Mouse (Mus musculus) embryonic fibroblast, embryonic 13.5 days (primary cell): ENCODE results near the gene Baz2b.

ENCODE experiments used
- CTCF ChIP-seq: IDR thresholded peaks from 2 replicates; pipeline ENCODE4 v1.5.1; 2011; ENCODE audit warnings: mild to moderate bottlenecking, control low read depth, low read length, moderate library complexity, borderline replicate concordance; ENCODE audit not compliant: insufficient read depth
- POLR2A ChIP-seq: IDR thresholded peaks from 2 replicates; pipeline ENCODE4 v1.6.1; 2011; ENCODE audit warnings: low read depth, mild to moderate bottlenecking, control low read depth, low read length, moderate library complexity

DNA sequence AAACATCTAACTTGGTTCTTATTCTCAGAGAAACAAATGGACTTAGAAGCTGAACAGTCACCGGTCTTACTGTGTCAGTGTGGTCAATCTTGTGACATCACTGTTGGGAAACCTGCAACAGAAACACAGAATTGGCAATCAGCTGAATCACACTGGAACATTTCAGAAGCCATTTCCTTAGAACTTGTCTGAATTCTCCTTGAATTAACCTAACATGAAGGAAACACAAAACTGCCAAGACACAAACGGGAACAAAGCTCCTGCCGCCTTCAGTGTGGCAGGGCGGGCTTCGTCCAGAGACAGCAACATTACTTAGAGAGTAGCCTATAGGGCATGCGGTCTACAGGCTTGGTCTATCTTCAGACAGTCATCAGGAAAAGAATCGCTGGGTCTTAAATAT lies 132.8 kb downstream of the Baz2b start:
- no peak for TF ChIP-seq POLR2A
- TF ChIP-seq CTCF, result no peak
